In genomic region chr10:17932131-17932530, GRCm38 (mm10) we compare ENCODE assay signal across 13 mouse cellular contexts. TPM values are rescaled to one million over a fixed set of nuclear protein-coding genes. Genes with fewer than 3 reads are reported as not detected.
DNase-seq lines count a peak whose midpoint lies in the region; ATAC-seq lines count a peak whose summit lies in the region.
"Had no signal": no experiment of that assay in that cellular context is flagged by ENCODE, and none has a peak within 500 bp of the region (broad histone marks: within the 10 kb centered on the region; RNA-seq: fewer than 3 reads in every experiment).

No protein-coding gene starts in this region.

- H3K4me1 ChIP-seq in lung, embryonic 16.5 days (replicated peaks; ENCODE audit: control insufficient read depth, insufficient read depth, low read length), result peaks cover 20% of the 10 kb centered on the region
- peaks cover 23% of the 10 kb centered on the region for H3K4me1 ChIP-seq in heart, embryonic 12.5 days (replicated peaks)
- H3K4me1 ChIP-seq in stomach, embryonic 14.5 days (ENCODE audit: control insufficient read depth, insufficient read depth, low read length), result peaks cover 15% of the 10 kb centered on the region; the same call in 1 of the 2 replicates

- H3K27ac ChIP-seq in lung, embryonic 16.5 days (ENCODE audit: low read length), result 0 out of 2 replicates have a peak overlapping the region, but pooled peaks have one; percentile 9
- H3K27ac ChIP-seq in heart, embryonic 12.5 days (ENCODE audit: poor library complexity, severe bottlenecking), result peak overlapping the region; percentile 87
- 0 out of 2 replicates have a peak overlapping the region, but pooled peaks have one; percentile 33 for H3K27ac ChIP-seq in stomach, embryonic 14.5 days (ENCODE audit: low read length)
- H3K27ac ChIP-seq: limb, embryonic 15.5 days; neural tube, embryonic 12.5 days had no signal

- WGBS in lung, embryonic 16.5 days, result 58% methylated on average over 3 of the region's 3 CpGs
- WGBS in heart, embryonic 12.5 days, result 61% methylated on average over 3 of the region's 3 CpGs
- WGBS in stomach, embryonic 14.5 days, result 65% methylated on average over 3 of the region's 3 CpGs

- no peaks in the 10 kb centered on the region for H3K9me3 ChIP-seq in lung, embryonic 16.5 days (ENCODE audit: control insufficient read depth, low read length)
- no peaks in the 10 kb centered on the region for H3K9me3 ChIP-seq in heart, embryonic 12.5 days (replicated peaks)
- no peaks in the 10 kb centered on the region for H3K9me3 ChIP-seq in stomach, embryonic 14.5 days (ENCODE audit: control insufficient read depth, low read depth, low read length)
- H3K9me3 ChIP-seq: G1E; limb, embryonic 15.5 days; neural tube, embryonic 12.5 days had no signal

- peak; percentile 51 for ATAC-seq in lung, embryonic 16.5 days (ENCODE audit: low read depth)
- ATAC-seq in heart, embryonic 12.5 days (ENCODE audit: insufficient number of reproducible peaks, low FRiP score), result no peak
- 0 out of 2 replicates have a peak, but pooled peaks have one; percentile 18 for ATAC-seq in stomach, embryonic 14.5 days (ENCODE audit: insufficient number of reproducible peaks, insufficient read depth, low FRiP score, low read depth)
- ATAC-seq: hindbrain, embryonic 16.5 days had no signal

- no peaks in the 10 kb centered on the region for H3K27me3 ChIP-seq in lung, embryonic 16.5 days (ENCODE audit: control insufficient read depth, insufficient read depth, low read depth, low read length)
- no peaks in the 10 kb centered on the region for H3K27me3 ChIP-seq in heart, embryonic 12.5 days (replicated peaks)
- no peaks in the 10 kb centered on the region for H3K27me3 ChIP-seq in stomach, embryonic 14.5 days (ENCODE audit: control insufficient read depth, insufficient read depth, low read length)
- H3K27me3 ChIP-seq: limb, embryonic 15.5 days; neural tube, embryonic 12.5 days had no signal

- no peak overlapping the region for H3K4me3 ChIP-seq in lung, embryonic 16.5 days (ENCODE audit: low read length)
- no peak overlapping the region for H3K4me3 ChIP-seq in heart, embryonic 12.5 days
- no peak overlapping the region for H3K4me3 ChIP-seq in stomach, embryonic 14.5 days (ENCODE audit: low read depth, low read length)
- H3K4me3 ChIP-seq: limb, embryonic 15.5 days; neural tube, embryonic 12.5 days had no signal

- H3K4me2 ChIP-seq in lung, embryonic 16.5 days (ENCODE audit: low read depth, low read length), result no peak overlapping the region
- H3K4me2 ChIP-seq in heart, embryonic 12.5 days, result 0 out of 2 replicates have a peak overlapping the region, but pooled peaks have one; percentile 13
- H3K4me2 ChIP-seq in stomach, embryonic 14.5 days (replicated peaks; ENCODE audit: low read depth, low read length), result no peak overlapping the region
- H3K4me2 ChIP-seq: limb, embryonic 15.5 days; neural tube, embryonic 12.5 days had no signal

- no peak overlapping the region for H3K9ac ChIP-seq in lung, embryonic 16.5 days (ENCODE audit: low read length)
- H3K9ac ChIP-seq in heart, embryonic 12.5 days, result no peak overlapping the region
- H3K9ac ChIP-seq in stomach, embryonic 14.5 days (replicated peaks; ENCODE audit: low read depth, low read length), result no peak overlapping the region
- H3K9ac ChIP-seq: limb, embryonic 15.5 days; neural tube, embryonic 12.5 days had no signal

- H3K36me3 ChIP-seq in lung, embryonic 16.5 days (ENCODE audit: control insufficient read depth, insufficient read depth, low read length), result no peaks in the 10 kb centered on the region
- H3K36me3 ChIP-seq in heart, embryonic 12.5 days, result no peaks in the 10 kb centered on the region
- H3K36me3 ChIP-seq in stomach, embryonic 14.5 days (ENCODE audit: control insufficient read depth, insufficient read depth, low read length), result no peaks in the 10 kb centered on the region
- H3K36me3 ChIP-seq: limb, embryonic 15.5 days; neural tube, embryonic 12.5 days had no signal

- DNase-seq in cerebellum, adult 9-11 months, result peak; percentile 13
- no peak for DNase-seq in cerebellum, adult 11 months
- DNase-seq in lung, postnatal 14 days, result no peak
- no peak for DNase-seq in c-Kit-positive CD71-positive TER-119-positive erythroid progenitor cells, embryonic 14.5 days (ENCODE audit: low spot score)
- DNase-seq in B cell, adult 2 months, result no peak
- DNase-seq: right cerebral cortex, postnatal 14 days had no signal

RNA-seq across cellular contexts. Expression of gene Heca, which starts 15.7 kb away (rescaled TPM):
- 3.7 and 4.5 TPM in 2 replicates for polyA plus RNA-seq in lung, embryonic 16.5 days (2015; fragmentation: Nextera tagmentation; extraction: Ambion mirVana)
- 4.6 and 5.2 TPM in 2 replicates for polyA plus RNA-seq in heart, embryonic 12.5 days (2016; fragmentation: Nextera tagmentation; extraction: Ambion mirVana)
- polyA plus RNA-seq in stomach, embryonic 14.5 days (2014; fragmentation: Nextera tagmentation; extraction: Ambion mirVana), result 5.2 and 6.7 TPM in 2 replicates

Comparison
In these comparisons a context has a peak if more than half of its experiments do, and no peak if none do; other contexts are left out.
1. H3K27ac ChIP-seq: peak in every context shown above with its lines; median percentile 87 in heart, embryonic 12.5 days; 33 in stomach, embryonic 14.5 days; 9 in lung, embryonic 16.5 days.